Mouse (Mus musculus): Measurements from ENCODE around the gene Palb2. TPM values are rescaled to one million over a fixed set of nuclear protein-coding genes. Genes with fewer than 3 reads are reported as not detected.

Gene Palb2
- polyA plus RNA-seq, 1 experiment from 2014 or later: 13.3 TPM

Other genes starting within 250 kb of the Palb2 start
- gene Cog7, start 151.3 kb downstream of the Palb2 start, polyA plus RNA-seq (2016; fragmentation: Nextera tagmentation; extraction: Ambion mirVana): 21.1 and 22.4 TPM in 2 replicates
- 81.6 and 87.7 TPM in 2 replicates for gene Gga2, start 111.8 kb downstream of the Palb2 start, polyA plus RNA-seq (2016; fragmentation: Nextera tagmentation; extraction: Ambion mirVana)
- gene Ubfd1, start 65.8 kb downstream of the Palb2 start, polyA plus RNA-seq (2016; fragmentation: Nextera tagmentation; extraction: Ambion mirVana): 97.3 and 105 TPM in 2 replicates
- 12.7 and 13.5 TPM in 2 replicates for gene Ears2, start 65.7 kb downstream of the Palb2 start, polyA plus RNA-seq (2016; fragmentation: Nextera tagmentation; extraction: Ambion mirVana)
- 511 and 556 TPM in 2 replicates for gene Ndufab1, start 31.1 kb downstream of the Palb2 start, polyA plus RNA-seq (2016; fragmentation: Nextera tagmentation; extraction: Ambion mirVana)
- 124 and 135 TPM in 2 replicates for gene Dctn5, start 56 bp upstream of the Palb2 start, polyA plus RNA-seq (2016; fragmentation: Nextera tagmentation; extraction: Ambion mirVana)
- 89.9 and 95.2 TPM in 2 replicates for gene Plk1, start 26.5 kb upstream of the Palb2 start, polyA plus RNA-seq (2016; fragmentation: Nextera tagmentation; extraction: Ambion mirVana)
- gene Ern2, start 53.2 kb upstream of the Palb2 start, polyA plus RNA-seq (2016; fragmentation: Nextera tagmentation; extraction: Ambion mirVana): 0.40 and 0.56 TPM in 2 replicates
- gene Chp2, start 86.5 kb upstream of the Palb2 start, polyA plus RNA-seq (2016; fragmentation: Nextera tagmentation; extraction: Ambion mirVana): 0.28 TPM in 1 of 2 replicates, not detected in the other
- gene Prkcb, start 155.8 kb upstream of the Palb2 start, polyA plus RNA-seq (2016; fragmentation: Nextera tagmentation; extraction: Ambion mirVana): 32.5 and 34.1 TPM in 2 replicates